Mouse (Mus musculus) retina, embryonic 14.5 days (tissue): ENCODE data around the gene Eif2b3.
A peak's percentile ranks its signal among the peaks of the same experiment; 100 is the strongest.

Experiments used
- DNase-seq: peaks from one replicate; pipeline ENCODE4 v3.0.0-alpha.2; 2015; ENCODE audit warnings: low spot score

The Eif2b3 gene

GRCm38 (mm10) chr4:117019206-117020134 lies at the start of gene Eif2b3:
Gene Eif2b3 (plus strand): TSS chr4:117019402.
- peak; percentile 96 for DNase-seq

- DNase-seq = no peak
These were observed 42.7 kb upstream of the Eif2b3 start for GRCm38 (mm10) chr4:116976503-116976902.

GRCm38 (mm10) chr4:116985681-116986080 lies 33.5 kb upstream of the Eif2b3 start:
- no peak for DNase-seq

GRCm38 (mm10) chr4:116986400-116987121 lies 32.6 kb upstream of the Eif2b3 start:
- peak; percentile 72 for DNase-seq

GRCm38 (mm10) chr4:116987122-116987456 lies 32.1 kb upstream of the Eif2b3 start:
- no peak for DNase-seq

GRCm38 (mm10) chr4:116989731-116990130 lies 29.5 kb upstream of the Eif2b3 start:
- DNase-seq = no peak

GRCm38 (mm10) chr4:116991366-116991765 lies 27.8 kb upstream of the Eif2b3 start:
- DNase-seq = peak; percentile 94

GRCm38 (mm10) chr4:116993672-116994621 lies 25.3 kb upstream of the Eif2b3 start, which contains the start of gene Urod:
Gene Urod (minus strand): TSS chr4:116994413.
- peak; percentile 98 for DNase-seq

- peak; percentile 82 for DNase-seq
These were observed 23.9 kb upstream of the Eif2b3 start, which contains the start of gene Hectd3 for GRCm38 (mm10) chr4:116995131-116995797. Gene Hectd3 (plus strand): TSS chr4:116995317.

GRCm38 (mm10) chr4:116995798-116996135 lies 23.4 kb upstream of the Eif2b3 start:
- peak; percentile 63 for DNase-seq

- no peak for DNase-seq
These were observed 19.6 kb upstream of the Eif2b3 start for GRCm38 (mm10) chr4:116999513-117000154.

GRCm38 (mm10) chr4:117001957-117002356 lies 17.2 kb upstream of the Eif2b3 start:
- no peak for DNase-seq

GRCm38 (mm10) chr4:117002543-117003521 lies 16.4 kb upstream of the Eif2b3 start:
- DNase-seq = peak; percentile 86

GRCm38 (mm10) chr4:117004649-117005048 lies 14.6 kb upstream of the Eif2b3 start:
- DNase-seq = no peak

GRCm38 (mm10) chr4:117005611-117006400 lies 13.4 kb upstream of the Eif2b3 start:
- no peak for DNase-seq

- no peak for DNase-seq
These were observed 12.1 kb upstream of the Eif2b3 start for GRCm38 (mm10) chr4:117007058-117007457.

GRCm38 (mm10) chr4:117010231-117010630 lies 9.0 kb upstream of the Eif2b3 start:
- no peak for DNase-seq

GRCm38 (mm10) chr4:117013596-117013995 lies 5.6 kb upstream of the Eif2b3 start:
- DNase-seq = no peak
